Mouse (Mus musculus) thymus, adult 18-20 months (tissue): Measurements from ENCODE around the gene Ephx1.

Source experiments
- DNase-seq, 2 experiments: peaks; one replicate each; pipeline ENCODE4 v3.0.0; 2022; ENCODE audit warnings: mixed read lengths in 2 of 2

Ephx1 gene

DNA sequence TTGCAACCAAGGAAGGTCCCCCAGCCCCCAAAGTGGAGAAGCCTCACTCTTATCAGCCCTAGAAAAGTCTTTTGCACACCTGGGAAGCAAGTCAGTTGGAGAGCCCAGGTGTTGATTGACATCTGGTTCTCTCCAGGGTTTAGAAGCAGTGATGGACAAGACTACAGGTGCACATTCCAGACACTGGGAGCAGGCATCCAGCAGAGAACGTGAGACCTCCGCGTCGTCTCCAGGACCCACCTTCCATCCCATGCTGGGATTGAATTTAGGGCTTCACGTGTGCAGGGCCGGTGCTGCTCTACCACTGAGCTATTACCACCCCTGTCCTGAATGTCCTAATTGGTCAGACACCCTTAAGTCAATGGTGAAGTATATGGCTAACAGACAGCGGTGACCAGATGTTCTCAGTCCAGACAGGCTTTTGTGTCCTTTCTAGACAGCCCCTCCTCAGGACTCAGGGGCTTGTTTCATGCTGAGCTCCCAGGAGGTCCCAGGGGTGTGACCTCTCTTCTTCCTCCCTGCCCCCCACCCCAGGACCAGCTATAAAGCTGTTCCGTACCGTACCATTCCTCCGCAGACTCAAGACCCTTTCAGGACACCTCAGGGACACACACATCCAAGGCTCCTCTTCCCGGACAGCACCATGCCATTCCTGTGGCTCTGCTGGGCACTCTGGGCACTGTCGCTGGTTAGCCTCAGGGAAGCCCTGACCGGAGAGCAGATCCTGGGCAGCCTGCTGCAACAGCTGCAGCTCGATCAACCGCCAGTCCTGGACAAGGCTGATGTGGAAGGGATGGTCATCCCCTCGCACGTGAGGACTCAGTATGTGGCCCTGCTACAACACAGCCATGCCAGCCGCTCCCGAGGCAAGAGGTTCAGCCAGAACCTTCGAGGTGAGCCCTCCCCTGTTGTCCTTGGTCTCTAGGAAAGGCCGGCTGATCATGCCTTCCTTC lies 86.0 kb downstream of the Ephx1 start, which contains the start of gene Lefty1:
Gene Lefty1, plus strand, starts transcription at position 556 of the 953 bp plus-strand sequence.
- DNase-seq: no peak

DNA sequence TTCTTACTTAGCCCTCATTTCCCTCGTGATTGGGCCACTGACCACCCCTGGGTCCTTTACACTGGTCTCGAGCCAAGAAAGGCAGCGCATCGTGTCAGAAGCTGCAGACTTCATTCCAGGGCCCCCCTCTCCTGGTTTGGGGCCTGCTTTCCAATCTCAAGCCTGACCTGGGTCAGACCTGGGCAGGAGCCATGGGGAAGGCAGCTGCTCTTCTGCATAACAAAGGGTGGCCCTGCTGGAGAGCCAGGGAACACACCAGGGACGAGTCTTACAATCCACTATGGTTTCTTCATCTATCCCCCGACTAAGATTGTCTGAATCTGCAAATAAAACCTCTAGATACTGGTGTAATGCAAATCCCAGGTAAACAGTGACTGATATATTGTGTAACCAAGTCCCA lies 87.0 kb downstream of the Ephx1 start:
- no peak for DNase-seq

DNA sequence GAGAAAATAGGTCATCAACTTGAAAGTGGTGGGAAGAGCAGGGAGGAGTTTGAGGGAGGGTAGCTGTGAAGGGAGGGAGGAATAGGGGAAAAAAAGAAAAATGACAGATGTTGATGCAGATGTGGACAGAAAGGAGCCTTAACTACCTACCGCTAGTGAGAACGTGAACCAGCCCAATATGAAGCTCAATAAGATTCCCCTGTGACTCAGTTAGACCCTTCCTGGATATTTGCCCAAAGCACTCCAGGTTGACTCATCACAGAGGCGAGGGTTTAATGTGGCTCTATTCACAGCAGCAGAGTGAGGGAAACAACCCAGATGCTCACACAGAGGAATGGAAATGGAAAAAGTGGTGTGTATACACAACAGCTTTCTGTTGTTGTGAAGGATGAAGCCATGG lies 89.6 kb downstream of the Ephx1 start:
- DNase-seq: no peak

DNA sequence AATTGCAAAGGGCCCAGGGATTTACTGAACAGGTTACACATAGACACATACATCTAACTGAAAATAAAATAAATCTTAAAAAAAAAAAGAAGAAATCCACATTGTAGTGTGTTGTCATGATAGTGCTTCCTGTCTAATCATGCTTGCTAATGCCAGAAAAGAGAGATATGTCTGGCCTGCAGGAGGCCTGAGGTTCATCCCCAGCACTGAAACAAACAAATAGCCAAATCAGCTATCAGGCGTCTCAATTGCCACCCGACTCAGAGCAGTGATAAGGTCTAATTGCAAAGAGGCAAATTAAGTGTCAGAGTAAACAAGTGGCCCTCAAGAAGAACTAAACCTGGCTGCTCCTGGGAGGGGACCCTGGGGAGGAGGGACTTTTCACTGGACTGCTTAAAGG lies 91.1 kb downstream of the Ephx1 start:
- DNase-seq: no peak

DNA sequence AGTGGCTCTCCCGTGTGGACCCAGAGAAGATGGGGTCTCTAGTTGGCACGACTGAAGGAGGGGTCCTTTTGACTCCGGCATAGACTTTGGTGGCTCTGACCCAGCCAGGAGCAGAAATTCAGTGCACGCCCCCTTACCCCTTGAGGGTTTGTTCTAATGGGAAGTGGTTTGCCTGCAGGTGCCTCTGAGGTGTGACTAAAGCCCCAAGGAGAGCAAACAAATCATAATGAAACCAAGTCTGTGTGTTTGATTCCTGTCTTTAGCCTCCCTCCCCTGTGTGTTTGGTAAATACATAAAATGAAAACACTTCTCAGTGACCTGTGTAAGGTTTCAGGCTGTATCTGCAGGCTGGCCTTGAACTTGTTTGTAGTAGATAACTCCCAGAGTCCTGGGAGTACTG lies 94.4 kb downstream of the Ephx1 start:
- no peak for DNase-seq
